Mouse (Mus musculus): ENCODE results near the gene Dapk2. TPM values are rescaled to one million over a fixed set of nuclear protein-coding genes. Genes with fewer than 3 reads are reported as not detected.

Dapk2 gene
- 10 to 100 TPM; 10.2 to 12.3 TPM for total RNA-seq (2021)
- long read RNA-seq, experiment 1, transcript Dapk2-201 (12 exons, 1,772 nt), result major isoform, 9 of 13 reads
- long read RNA-seq, experiment 1, partial matches to known transcripts, result 1 of 13 reads
- long read RNA-seq, experiment 1, other reads (novel, unspliced or antisense), result 3 of 13 reads
- long read RNA-seq, experiment 2, transcript Dapk2-201 (12 exons, 1,772 nt), result major isoform, 20 of 32 reads
- long read RNA-seq, experiment 2, partial matches to known transcripts, result 0 of 32 reads
- long read RNA-seq, experiment 2, other reads (novel, unspliced or antisense), result 12 of 32 reads

- peak; percentile 87 to 91 for DNase-seq (ENCODE audit: low spot score in 2 of 2)
Observed at GRCm38 (mm10) chr9:66157958-66158830, at the start of gene Dapk2. Gene Dapk2 (plus strand): TSS chr9:66158223.

GRCm38 (mm10) chr9:66109574-66109973, 48.4 kb upstream of the Dapk2 start:
- no peak for DNase-seq (ENCODE audit: low spot score in 2 of 2)

GRCm38 (mm10) chr9:66110126-66110525, 47.9 kb upstream of the Dapk2 start:
- DNase-seq (ENCODE audit: low spot score in 2 of 2), result no peak

- DNase-seq (ENCODE audit: low spot score in 2 of 2), result no peak
Observed at GRCm38 (mm10) chr9:66110611-66111379, 47.2 kb upstream of the Dapk2 start.

- DNase-seq (ENCODE audit: low spot score in 2 of 2), result no peak
Observed at GRCm38 (mm10) chr9:66114341-66114740, 43.7 kb upstream of the Dapk2 start.

- peak in 1 of 2 experiments; percentile 19 for DNase-seq (ENCODE audit: low spot score in 2 of 2)
Observed at GRCm38 (mm10) chr9:66116890-66117289, 41.1 kb upstream of the Dapk2 start.

GRCm38 (mm10) chr9:66119498-66119897, 38.5 kb upstream of the Dapk2 start:
- no peak for DNase-seq (ENCODE audit: low spot score in 2 of 2)

GRCm38 (mm10) chr9:66120106-66120505, 37.9 kb upstream of the Dapk2 start:
- DNase-seq (ENCODE audit: low spot score in 2 of 2), result no peak

- no peak for DNase-seq (ENCODE audit: low spot score in 2 of 2)
Observed at GRCm38 (mm10) chr9:66120945-66121344, 37.1 kb upstream of the Dapk2 start.

- DNase-seq (ENCODE audit: low spot score in 2 of 2), result no peak
Observed at GRCm38 (mm10) chr9:66121421-66121820, 36.6 kb upstream of the Dapk2 start.

- no peak for DNase-seq (ENCODE audit: low spot score in 2 of 2)
Observed at GRCm38 (mm10) chr9:66123648-66124047, 34.4 kb upstream of the Dapk2 start.

- peak in 1 of 2 experiments; percentile 37 for DNase-seq (ENCODE audit: low spot score in 2 of 2)
Observed at GRCm38 (mm10) chr9:66124111-66124531, 33.9 kb upstream of the Dapk2 start.

- DNase-seq (ENCODE audit: low spot score in 2 of 2), result peak; percentile 91 to 97
Observed at GRCm38 (mm10) chr9:66124681-66125542, 33.1 kb upstream of the Dapk2 start.

- no peak for DNase-seq (ENCODE audit: low spot score in 2 of 2)
Observed at GRCm38 (mm10) chr9:66125543-66126455, 32.2 kb upstream of the Dapk2 start.

- peak; percentile 71 to 91 for DNase-seq (ENCODE audit: low spot score in 2 of 2)
Observed at GRCm38 (mm10) chr9:66126456-66127192, 31.4 kb upstream of the Dapk2 start, which contains the start of the genes Snx1 and Ciao2a. Gene Snx1 (minus strand): TSS chr9:66126587. Gene Ciao2a (plus strand): TSS chr9:66126611.

- peak in 1 of 2 experiments; percentile 14 for DNase-seq (ENCODE audit: low spot score in 2 of 2)
Observed at GRCm38 (mm10) chr9:66127193-66127546, 30.9 kb upstream of the Dapk2 start.

- DNase-seq (ENCODE audit: low spot score in 2 of 2), result no peak
Observed at GRCm38 (mm10) chr9:66127884-66128283, 30.1 kb upstream of the Dapk2 start.

GRCm38 (mm10) chr9:66131466-66131865, 26.6 kb upstream of the Dapk2 start:
- no peak for DNase-seq (ENCODE audit: low spot score in 2 of 2)

- DNase-seq (ENCODE audit: low spot score in 2 of 2), result no peak
Observed at GRCm38 (mm10) chr9:66135967-66136366, 22.1 kb upstream of the Dapk2 start.

Data from gastrocnemius, postnatal 4 days (tissue).